Mouse (Mus musculus): ENCODE measurements around the gene Vtn.

Gene Vtn

GRCm38 (mm10) chr11:78499004-78499403 lies at the start of gene Vtn:
Vtn (plus strand) TSS chr11:78499091.
- peak; percentile 84 for DNase-seq (ENCODE audit: low read depth, low spot score)

- DNase-seq (ENCODE audit: low read depth, low spot score), result no peak
These were observed 48.6 kb upstream of the Vtn start for GRCm38 (mm10) chr11:78450337-78450736.

GRCm38 (mm10) chr11:78453675-78454074 lies 45.2 kb upstream of the Vtn start:
- DNase-seq (ENCODE audit: low read depth, low spot score), result peak; percentile 42

GRCm38 (mm10) chr11:78454276-78454675 lies 44.6 kb upstream of the Vtn start:
- DNase-seq (ENCODE audit: low read depth, low spot score), result no peak

- DNase-seq (ENCODE audit: low read depth, low spot score), result no peak
These were observed 43.6 kb upstream of the Vtn start for GRCm38 (mm10) chr11:78455308-78455707.

GRCm38 (mm10) chr11:78458740-78459139 lies 40.2 kb upstream of the Vtn start:
- no peak for DNase-seq (ENCODE audit: low read depth, low spot score)

- DNase-seq (ENCODE audit: low read depth, low spot score), result no peak
These were observed 37.0 kb upstream of the Vtn start for GRCm38 (mm10) chr11:78461894-78462293.

GRCm38 (mm10) chr11:78462669-78463068 lies 36.2 kb upstream of the Vtn start:
- no peak for DNase-seq (ENCODE audit: low read depth, low spot score)

- DNase-seq (ENCODE audit: low read depth, low spot score), result no peak
These were observed 35.4 kb upstream of the Vtn start for GRCm38 (mm10) chr11:78463286-78464036.

GRCm38 (mm10) chr11:78465116-78465515 lies 33.8 kb upstream of the Vtn start:
- DNase-seq (ENCODE audit: low read depth, low spot score), result no peak

- no peak for DNase-seq (ENCODE audit: low read depth, low spot score)
These were observed 33.2 kb upstream of the Vtn start, which contains the start of gene Slc46a1 for GRCm38 (mm10) chr11:78465568-78466180. Slc46a1 (plus strand) TSS chr11:78465697.

GRCm38 (mm10) chr11:78466242-78466912 lies 32.5 kb upstream of the Vtn start:
- no peak for DNase-seq (ENCODE audit: low read depth, low spot score)

GRCm38 (mm10) chr11:78467515-78467914 lies 31.4 kb upstream of the Vtn start:
- no peak for DNase-seq (ENCODE audit: low read depth, low spot score)

GRCm38 (mm10) chr11:78467932-78468331 lies 31.0 kb upstream of the Vtn start:
- no peak for DNase-seq (ENCODE audit: low read depth, low spot score)

GRCm38 (mm10) chr11:78471326-78472103 lies 27.4 kb upstream of the Vtn start:
- no peak for DNase-seq (ENCODE audit: low read depth, low spot score)

- no peak for DNase-seq (ENCODE audit: low read depth, low spot score)
These were observed 23.6 kb upstream of the Vtn start for GRCm38 (mm10) chr11:78475289-78475688.

- DNase-seq (ENCODE audit: low read depth, low spot score), result no peak
These were observed 15.3 kb upstream of the Vtn start for GRCm38 (mm10) chr11:78483639-78484038.

- DNase-seq (ENCODE audit: low read depth, low spot score), result no peak
These were observed 10.7 kb upstream of the Vtn start for GRCm38 (mm10) chr11:78488168-78488567.

- DNase-seq (ENCODE audit: low read depth, low spot score), result no peak
These were observed 8.1 kb upstream of the Vtn start for GRCm38 (mm10) chr11:78490781-78491241.

GRCm38 (mm10) chr11:78495904-78496303 lies 3.0 kb upstream of the Vtn start:
- DNase-seq (ENCODE audit: low read depth, low spot score), result no peak

GRCm38 (mm10) chr11:78497071-78497541 lies 1.8 kb upstream of the Vtn start:
- no peak for DNase-seq (ENCODE audit: low read depth, low spot score)

Measured in retina, adult 2 months (tissue).